Mouse (Mus musculus) heart, embryonic 12.5 days (tissue): Measurements from ENCODE around the gene Gm15293. TPM values are rescaled to one million over a fixed set of nuclear protein-coding genes. Genes with fewer than 3 reads are reported as not detected.
"Not testable (repeated sequence)": the region's sequence is repeated elsewhere in the genome, so short reads cannot be mapped to it uniquely, and the experiment has no call there.

Experiments
- ATAC-seq: fragments of 200-750 bp; cut with Nextera tagmentation; 2 replicates; pipeline ENCODE4 v1.8.0; 2017; ENCODE audit warnings: moderate TSS enrichment, moderate library complexity; ENCODE audit not compliant: insufficient number of reproducible peaks, low FRiP score
- H3K27ac ChIP-seq: fragments of 300-500 bp; sonication (generic); 2 replicates; pipeline ENCODE4 v1.5.1; 2016; ENCODE audit warnings: mild to moderate bottlenecking, moderate library complexity; ENCODE audit not compliant: poor library complexity, severe bottlenecking
- H3K27me3 ChIP-seq: fragments of 300-500 bp; sonication (generic); replicated peaks from 2 replicates; pipeline ENCODE4 v1.6.1; 2016; ENCODE audit warnings: mild to moderate bottlenecking, moderate library complexity
- H3K36me3 ChIP-seq: fragments of 300-500 bp; sonication (generic); 2 replicates; pipeline ENCODE4 v1.6.1; 2016; ENCODE audit warnings: mild to moderate bottlenecking, moderate library complexity
- H3K4me1 ChIP-seq: fragments of 300-500 bp; sonication (generic); replicated peaks from 2 replicates; pipeline ENCODE4 v1.6.1; 2016; ENCODE audit warnings: mild to moderate bottlenecking
- H3K4me2 ChIP-seq: fragments of 300-500 bp; sonication (generic); 2 replicates; pipeline ENCODE4 v1.6.1; 2016; ENCODE audit warnings: mild to moderate bottlenecking, moderate library complexity
- H3K4me3 ChIP-seq: fragments of 300-500 bp; sonication (generic); 2 replicates; pipeline ENCODE4 v1.5.1; 2016; ENCODE audit warnings: mild to moderate bottlenecking
- H3K9ac ChIP-seq: fragments of 300-500 bp; sonication (generic); 2 replicates; pipeline ENCODE4 v1.6.1; 2016; ENCODE audit warnings: mild to moderate bottlenecking, moderate library complexity
- H3K9me3 ChIP-seq: fragments of 300-500 bp; sonication (generic); replicated peaks from 2 replicates; pipeline ENCODE4 v1.6.1; 2016; ENCODE audit warnings: mild to moderate bottlenecking, moderate library complexity
- WGBS: fragments of 180-500 bp; shearing (Covaris S2); methylation state at CpG from one replicate; pipeline ENCODE4 v1.1.7; 2016; 5-methylcytosine and 5-hydroxymethylcytosine counted together
- polyA plus RNA-seq: library from polyadenylated mRNA; unstranded; fragments of >200 nt; fragmentation: Nextera tagmentation; extraction: Ambion mirVana; gene quantifications from 2 replicates; pipeline ENCODE4 v1.2.1, GENCODE M21; 2016

Gm15293 gene
- not detected in 2 replicates for polyA plus RNA-seq

GRCm38 (mm10) chr8:21201261-21201660, at the start of gene Gm15293:
TSS of gene Gm15293 (plus strand) at chr8:21201561.
- H3K27ac ChIP-seq, H3K9ac ChIP-seq, ATAC-seq, H3K9me3 ChIP-seq, H3K27me3 ChIP-seq, H3K4me2 ChIP-seq, H3K4me1 ChIP-seq, H3K4me3 ChIP-seq, H3K36me3 ChIP-seq: not testable (repeated sequence)
- WGBS = no CpG with 5 or more reads among the region's 1 CpGs

- not testable (repeated sequence) for ATAC-seq, H3K4me3 ChIP-seq
- WGBS = no CpG with 5 or more reads among the region's 1 CpGs
Measured at GRCm38 (mm10) chr8:21161977-21162376, 39.4 kb upstream of the Gm15293 start, which contains the start of gene Defa22. TSS of gene Defa22 (plus strand) at chr8:21162277.

GRCm38 (mm10) chr8:21191314-21191713, 10.0 kb upstream of the Gm15293 start, which contains the start of gene Defa31:
TSS of gene Defa31 (plus strand) at chr8:21191614.
- not testable (repeated sequence) for H3K4me3 ChIP-seq, H3K36me3 ChIP-seq, H3K27me3 ChIP-seq, ATAC-seq, H3K4me1 ChIP-seq, H3K27ac ChIP-seq, H3K9me3 ChIP-seq, H3K9ac ChIP-seq, H3K4me2 ChIP-seq
- no CpG with 5 or more reads among the region's 1 CpGs for WGBS

More at GRCm38 (mm10) chr8:21161977-21162376, 39.4 kb upstream of the Gm15293 start, which contains the start of gene Defa22:
- H3K36me3 ChIP-seq, H3K27me3 ChIP-seq, H3K9ac ChIP-seq, H3K27ac ChIP-seq, H3K4me1 ChIP-seq, H3K9me3 ChIP-seq, H3K4me2 ChIP-seq: not testable (repeated sequence)

Other genes starting within 250 kb of the Gm15293 start
- not detected in 2 replicates for gene Defa21, start 176.0 kb upstream of the Gm15293 start, polyA plus RNA-seq
- gene Defa23, start 146.5 kb upstream of the Gm15293 start, polyA plus RNA-seq = not detected in 2 replicates
- gene Defa35, start 136.5 kb upstream of the Gm15293 start, polyA plus RNA-seq = not detected in 2 replicates
- gene Defa25, start 117.1 kb upstream of the Gm15293 start, polyA plus RNA-seq = not detected in 2 replicates
- gene Gm14851, start 105.5 kb upstream of the Gm15293 start, polyA plus RNA-seq = not detected in 2 replicates
- gene Defa30, start 66.9 kb upstream of the Gm15293 start, polyA plus RNA-seq = not detected in 2 replicates
- not detected in 2 replicates for gene Defa22, start 39.3 kb upstream of the Gm15293 start, polyA plus RNA-seq
- gene Defa31, start 9.9 kb upstream of the Gm15293 start, polyA plus RNA-seq = not detected in 2 replicates
- not detected in 2 replicates for gene Gm15292, start 48.2 kb downstream of the Gm15293 start, polyA plus RNA-seq
- gene Defa27, start 114.0 kb downstream of the Gm15293 start, polyA plus RNA-seq = not detected in 2 replicates
- gene Defa29, start 125.5 kb downstream of the Gm15293 start, polyA plus RNA-seq = not detected in 2 replicates
- not detected in 2 replicates for gene Defa2, start 177.0 kb downstream of the Gm15293 start, polyA plus RNA-seq
- gene Defa33, start 190.2 kb downstream of the Gm15293 start, polyA plus RNA-seq = not detected in 2 replicates
- not detected in 2 replicates for gene Defa36, start 225.8 kb downstream of the Gm15293 start, polyA plus RNA-seq